Mouse (Mus musculus): ENCODE results near the gene Syt8. TPM values are rescaled to one million over a fixed set of nuclear protein-coding genes. Genes with fewer than 3 reads are reported as not detected.

Gene Syt8
- polyA plus RNA-seq, 1 experiment from 2014 or later = not detected

GRCm38 (mm10) chr7:142449038-142449617 is 14.5 kb downstream of the Syt8 start:
- no peak overlapping the region for H3K4me3 ChIP-seq (ENCODE audit: low read depth, low read length)
- ATAC-seq (ENCODE audit: low read depth) = no peak
- H3K9me3 ChIP-seq (ENCODE audit: control insufficient read depth, low read length) = no peaks in the 10 kb centered on the region
- no peak overlapping the region for H3K4me2 ChIP-seq (ENCODE audit: low read depth, low read length)
- no peaks in the 10 kb centered on the region for H3K27me3 ChIP-seq (ENCODE audit: control insufficient read depth, insufficient read depth, low read length)
- no peaks in the 10 kb centered on the region for H3K36me3 ChIP-seq (ENCODE audit: control insufficient read depth, insufficient read depth, low read length)
- H3K4me1 ChIP-seq (ENCODE audit: control insufficient read depth, insufficient read depth, low read length) = no peaks in the 10 kb centered on the region
- H3K9ac ChIP-seq (replicated peaks; ENCODE audit: low read depth, low read length) = no peak overlapping the region
- 77% methylated on average over 6 of the region's 6 CpGs for WGBS
- H3K27ac ChIP-seq (ENCODE audit: low read depth, low read length) = no peak overlapping the region

GRCm38 (mm10) chr7:142454706-142455105 is 20.1 kb downstream of the Syt8 start:
- no peak for ATAC-seq (ENCODE audit: low read depth)
- Histone ChIP-seq H3K27me3 (ENCODE audit: control insufficient read depth, insufficient read depth, low read length) (no peaks in the 10 kb centered on the region), H3K36me3 (ENCODE audit: control insufficient read depth, insufficient read depth, low read length) (no peaks in the 10 kb centered on the region), H3K4me1 (ENCODE audit: control insufficient read depth, insufficient read depth, low read length) (no peaks in the 10 kb centered on the region), H3K4me2 (ENCODE audit: low read depth, low read length) (no peak overlapping the region), H3K4me3 (ENCODE audit: low read depth, low read length) (no peak overlapping the region), H3K9ac (replicated peaks; ENCODE audit: low read depth, low read length) (no peak overlapping the region), H3K27ac (ENCODE audit: low read depth, low read length) (no peak overlapping the region), H3K9me3 (ENCODE audit: control insufficient read depth, low read length) (no peaks in the 10 kb centered on the region)
- 21% methylated on average over 1 of the region's 1 CpGs for WGBS

GRCm38 (mm10) chr7:142455251-142455650 is 20.6 kb downstream of the Syt8 start:
- Histone ChIP-seq H3K9me3 (ENCODE audit: control insufficient read depth, low read length) (no peaks in the 10 kb centered on the region), H3K27ac (ENCODE audit: low read depth, low read length) (no peak overlapping the region), H3K36me3 (ENCODE audit: control insufficient read depth, insufficient read depth, low read length) (no peaks in the 10 kb centered on the region), H3K27me3 (ENCODE audit: control insufficient read depth, insufficient read depth, low read length) (no peaks in the 10 kb centered on the region), H3K9ac (replicated peaks; ENCODE audit: low read depth, low read length) (no peak overlapping the region), H3K4me2 (ENCODE audit: low read depth, low read length) (no peak overlapping the region), H3K4me3 (ENCODE audit: low read depth, low read length) (no peak overlapping the region), H3K4me1 (ENCODE audit: control insufficient read depth, insufficient read depth, low read length) (no peaks in the 10 kb centered on the region)
- ATAC-seq (ENCODE audit: low read depth) = no peak
- 45% methylated on average over 2 of the region's 2 CpGs for WGBS

- Histone ChIP-seq H3K4me3 (ENCODE audit: low read depth, low read length) (no peak overlapping the region), H3K36me3 (ENCODE audit: control insufficient read depth, insufficient read depth, low read length) (no peaks in the 10 kb centered on the region), H3K27me3 (ENCODE audit: control insufficient read depth, insufficient read depth, low read length) (no peaks in the 10 kb centered on the region), H3K4me2 (ENCODE audit: low read depth, low read length) (no peak overlapping the region), H3K9me3 (ENCODE audit: control insufficient read depth, low read length) (no peaks in the 10 kb centered on the region), H3K4me1 (ENCODE audit: control insufficient read depth, insufficient read depth, low read length) (no peaks in the 10 kb centered on the region), H3K27ac (ENCODE audit: low read depth, low read length) (no peak overlapping the region), H3K9ac (replicated peaks; ENCODE audit: low read depth, low read length) (no peak overlapping the region)
- 86% methylated on average over 3 of the region's 3 CpGs for WGBS
- no peak for ATAC-seq (ENCODE audit: low read depth)
These were observed 22.2 kb downstream of the Syt8 start for GRCm38 (mm10) chr7:142456806-142457205.

GRCm38 (mm10) chr7:142457227-142457811 is 22.7 kb downstream of the Syt8 start:
- Histone ChIP-seq H3K9me3 (ENCODE audit: control insufficient read depth, low read length) (no peaks in the 10 kb centered on the region), H3K27ac (ENCODE audit: low read depth, low read length) (peak overlapping the region; percentile 39), H3K9ac (replicated peaks; ENCODE audit: low read depth, low read length) (no peak overlapping the region), H3K36me3 (ENCODE audit: control insufficient read depth, insufficient read depth, low read length) (no peaks in the 10 kb centered on the region), H3K27me3 (ENCODE audit: control insufficient read depth, insufficient read depth, low read length) (no peaks in the 10 kb centered on the region), H3K4me2 (ENCODE audit: low read depth, low read length) (no peak overlapping the region), H3K4me3 (ENCODE audit: low read depth, low read length) (no peak overlapping the region), H3K4me1 (ENCODE audit: control insufficient read depth, insufficient read depth, low read length) (no peaks in the 10 kb centered on the region)
- ATAC-seq (ENCODE audit: low read depth) = no peak; the same call in 1 of the 2 replicates
- WGBS = 27% methylated on average over 3 of the region's 3 CpGs

- H3K4me2 ChIP-seq (ENCODE audit: low read depth, low read length) = no peak overlapping the region
- no peak overlapping the region for H3K9ac ChIP-seq (replicated peaks; ENCODE audit: low read depth, low read length)
- ATAC-seq (ENCODE audit: low read depth) = no peak
- H3K4me3 ChIP-seq (ENCODE audit: low read depth, low read length) = no peak overlapping the region
- no peaks in the 10 kb centered on the region for H3K9me3 ChIP-seq (ENCODE audit: control insufficient read depth, low read length)
- H3K27me3 ChIP-seq (ENCODE audit: control insufficient read depth, insufficient read depth, low read length) = no peaks in the 10 kb centered on the region
- H3K27ac ChIP-seq (ENCODE audit: low read depth, low read length) = no peak overlapping the region
- no peaks in the 10 kb centered on the region for H3K36me3 ChIP-seq (ENCODE audit: control insufficient read depth, insufficient read depth, low read length)
- WGBS = 47% methylated on average over 2 of the region's 2 CpGs
- H3K4me1 ChIP-seq (ENCODE audit: control insufficient read depth, insufficient read depth, low read length) = no peaks in the 10 kb centered on the region
These were observed 23.4 kb downstream of the Syt8 start for GRCm38 (mm10) chr7:142458026-142458425.

- Histone ChIP-seq H3K9ac (replicated peaks; ENCODE audit: low read depth, low read length) (no peak overlapping the region), H3K36me3 (ENCODE audit: control insufficient read depth, insufficient read depth, low read length) (no peaks in the 10 kb centered on the region), H3K9me3 (ENCODE audit: control insufficient read depth, low read length) (no peaks in the 10 kb centered on the region), H3K27me3 (ENCODE audit: control insufficient read depth, insufficient read depth, low read length) (no peaks in the 10 kb centered on the region), H3K4me2 (ENCODE audit: low read depth, low read length) (no peak overlapping the region), H3K27ac (ENCODE audit: low read depth, low read length) (no peak overlapping the region), H3K4me1 (ENCODE audit: control insufficient read depth, insufficient read depth, low read length) (no peaks in the 10 kb centered on the region), H3K4me3 (ENCODE audit: low read depth, low read length) (no peak overlapping the region)
- ATAC-seq (ENCODE audit: low read depth) = no peak
- 87% methylated on average over 4 of the region's 5 CpGs for WGBS
These were observed 24.1 kb downstream of the Syt8 start for GRCm38 (mm10) chr7:142458676-142459298.

- Histone ChIP-seq H3K9me3 (ENCODE audit: control insufficient read depth, low read length) (no peaks in the 10 kb centered on the region), H3K27ac (ENCODE audit: low read depth, low read length) (no peak overlapping the region), H3K9ac (replicated peaks; ENCODE audit: low read depth, low read length) (no peak overlapping the region), H3K4me1 (ENCODE audit: control insufficient read depth, insufficient read depth, low read length) (no peaks in the 10 kb centered on the region), H3K36me3 (ENCODE audit: control insufficient read depth, insufficient read depth, low read length) (no peaks in the 10 kb centered on the region), H3K4me3 (ENCODE audit: low read depth, low read length) (no peak overlapping the region), H3K4me2 (ENCODE audit: low read depth, low read length) (no peak overlapping the region), H3K27me3 (ENCODE audit: control insufficient read depth, insufficient read depth, low read length) (no peaks in the 10 kb centered on the region)
- ATAC-seq (ENCODE audit: low read depth) = no peak
- 97% methylated on average over 2 of the region's 2 CpGs for WGBS
These were observed 24.6 kb downstream of the Syt8 start for GRCm38 (mm10) chr7:142459299-142459691.

- ATAC-seq (ENCODE audit: low read depth) = no peak
- H3K9ac ChIP-seq (replicated peaks; ENCODE audit: low read depth, low read length) = no peak within 1 kb of the TSS
- H3K4me3 ChIP-seq (ENCODE audit: low read depth, low read length) = no peak within 1 kb of the TSS
- no peak within 1 kb of the TSS for H3K4me2 ChIP-seq (ENCODE audit: low read depth, low read length)
- no peak within 1 kb of the TSS for H3K27ac ChIP-seq (ENCODE audit: low read depth, low read length)
- no peaks in the 10 kb centered on the region for H3K4me1 ChIP-seq (ENCODE audit: control insufficient read depth, insufficient read depth, low read length)
- H3K27me3 ChIP-seq (ENCODE audit: control insufficient read depth, insufficient read depth, low read length) = no peaks in the 10 kb centered on the region
- 95% methylated on average over 7 of the region's 7 CpGs for WGBS
- H3K9me3 ChIP-seq (ENCODE audit: control insufficient read depth, low read length) = no peaks in the 10 kb centered on the region
- no peaks in the 10 kb centered on the region for H3K36me3 ChIP-seq (ENCODE audit: control insufficient read depth, insufficient read depth, low read length)
These were observed 26.0 kb downstream of the Syt8 start, which contains the start of gene Lsp1 for GRCm38 (mm10) chr7:142460636-142461077. Lsp1 (plus strand) TSS chr7:142460809.
